Mouse (Mus musculus) lung, adult 2 months (tissue): ENCODE data around the gene Cutc.

Source experiments
- CTCF ChIP-seq: fragments of 200-500 bp; IDR thresholded peaks from 2 replicates; pipeline ENCODE4 v1.5.1; 2011; ENCODE audit warnings: mild to moderate bottlenecking, low read length, control low read depth; ENCODE audit not compliant: insufficient read depth
- POLR2A ChIP-seq: fragments of 200-500 bp; IDR thresholded peaks from 2 replicates; pipeline ENCODE4 v1.6.1; 2011; ENCODE audit warnings: low read depth, mild to moderate bottlenecking, control low read depth, low read length, borderline replicate concordance; ENCODE audit errors: extremely low read depth

- TF ChIP-seq POLR2A (no peak), CTCF (no peak)
Observed at GRCm38 (mm10) chr19:43750008-43750407, 2.8 kb upstream of the Cutc start.
